Mouse (Mus musculus) right cerebral cortex, postnatal 36 days (tissue): ENCODE measurements around the gene Mfsd11.
A peak's percentile ranks its signal among the peaks of the same experiment; 100 is the strongest.

Source experiments
- DNase-seq, 2 experiments: peaks; one replicate each; pipeline ENCODE4 v3.0.0; 2022; ENCODE audit warnings: low spot score in 2 of 2, mixed read lengths in 1 of 2

The Mfsd11 gene

GRCm38 (mm10) chr11:116821057-116821940, 30.9 kb upstream of the Mfsd11 start:
- DNase-seq = no peak

- DNase-seq = no peak
Measured at GRCm38 (mm10) chr11:116822215-116822614, 30.0 kb upstream of the Mfsd11 start.

GRCm38 (mm10) chr11:116822626-116823025, 29.6 kb upstream of the Mfsd11 start:
- peak in 1 of 2 experiments; percentile 49 for DNase-seq

GRCm38 (mm10) chr11:116823255-116823654, 29.0 kb upstream of the Mfsd11 start:
- no peak for DNase-seq

- peak in 1 of 2 experiments; percentile 52 for DNase-seq
Measured at GRCm38 (mm10) chr11:116823885-116824284, 28.4 kb upstream of the Mfsd11 start.

- no peak for DNase-seq
Measured at GRCm38 (mm10) chr11:116825230-116825629, 27.0 kb upstream of the Mfsd11 start.

- DNase-seq = no peak
Measured at GRCm38 (mm10) chr11:116826550-116827504, 25.4 kb upstream of the Mfsd11 start.

- DNase-seq = no peak
Measured at GRCm38 (mm10) chr11:116827534-116828165, 24.6 kb upstream of the Mfsd11 start, which contains the start of gene Mxra7. Gene Mxra7 (minus strand): TSS chr11:116828046.

- DNase-seq = no peak
Measured at GRCm38 (mm10) chr11:116832172-116832685, 20.0 kb upstream of the Mfsd11 start.

GRCm38 (mm10) chr11:116834954-116835353, 17.3 kb upstream of the Mfsd11 start:
- DNase-seq = no peak

GRCm38 (mm10) chr11:116836283-116836682, 16.0 kb upstream of the Mfsd11 start:
- no peak for DNase-seq

- no peak for DNase-seq
Measured at GRCm38 (mm10) chr11:116837441-116837840, 14.8 kb upstream of the Mfsd11 start.

GRCm38 (mm10) chr11:116838936-116839335, 13.3 kb upstream of the Mfsd11 start:
- DNase-seq = no peak

- no peak for DNase-seq
Measured at GRCm38 (mm10) chr11:116839601-116840000, 12.6 kb upstream of the Mfsd11 start.

- DNase-seq = no peak
Measured at GRCm38 (mm10) chr11:116840748-116841147, 11.5 kb upstream of the Mfsd11 start.

- peak; percentile 55 to 56 for DNase-seq
Measured at GRCm38 (mm10) chr11:116842531-116843260, 9.5 kb upstream of the Mfsd11 start.

- DNase-seq = peak; percentile 97
Measured at GRCm38 (mm10) chr11:116843261-116844233, 8.7 kb upstream of the Mfsd11 start, which contains the start of the genes Mettl23 and Jmjd6. Gene Mettl23 (plus strand): TSS chr11:116843278. Gene Jmjd6 (minus strand): TSS chr11:116843449.

GRCm38 (mm10) chr11:116846593-116847181, 5.6 kb upstream of the Mfsd11 start:
- no peak for DNase-seq
